Mouse (Mus musculus) liver, adult 2 months (tissue): ENCODE measurements at regions not wholly inside any gene's neighbourhood (a gene's known extent, or its start where the extent isn't known, plus 50 kb on each side); places are given as distances from the start of the nearest gene placed in this dataset.

Experiments used
- CTCF ChIP-seq: fragments of 200-500 bp; IDR thresholded peaks from 2 replicates; pipeline ENCODE4 v1.5.1; 2011; ENCODE audit warnings: low read depth, low read length, control low read depth
- POLR2A ChIP-seq: fragments of 200-500 bp; IDR thresholded peaks from 2 replicates; pipeline ENCODE4 v1.6.1; 2011; ENCODE audit warnings: low read length, control low read depth; ENCODE audit not compliant: insufficient read depth; ENCODE audit errors: extremely low read depth

- TF ChIP-seq CTCF (peak; percentile 94), POLR2A (no peak)
These were observed 84.4 kb upstream of the Bace2 start for GRCm38 (mm10) chr16:97272035-97272631.
